Mouse (Mus musculus) C2C12 (cell line): ENCODE data around the gene Med28. TPM values are rescaled to one million over a fixed set of nuclear protein-coding genes. Genes with fewer than 3 reads are reported as not detected.

Experiments
- H3K27me3 ChIP-seq: one replicate; pipeline ENCODE4 v1.6.1; 2011; ENCODE audit not compliant: control insufficient read depth, insufficient read depth, insufficient read length
- H3K36me3 ChIP-seq: one replicate; pipeline ENCODE4 v1.6.1; 2011; ENCODE audit not compliant: control insufficient read depth, insufficient read depth
- H3K4me3 ChIP-seq: one replicate; pipeline ENCODE4 v1.5.1; 2011; ENCODE audit warnings: mild to moderate bottlenecking, control low read depth; ENCODE audit not compliant: poor library complexity, insufficient read depth, severe bottlenecking
- H3K79me2 ChIP-seq: one replicate; pipeline ENCODE4 v1.6.1; 2011; ENCODE audit not compliant: control insufficient read depth, insufficient read depth
- H3K79me3 ChIP-seq: one replicate; pipeline ENCODE4 v1.6.1; 2011; ENCODE audit warnings: low read depth, control low read depth
- H3ac ChIP-seq: one replicate; pipeline ENCODE3; 2011; ENCODE audit warnings: low read depth; ENCODE audit not compliant: control insufficient read depth, insufficient read length
- CEBPB ChIP-seq: IDR thresholded peaks from one replicate; pipeline ENCODE4 v1.6.1; 2011; ENCODE audit warnings: low read depth, mild to moderate bottlenecking, control low read depth, moderate library complexity
- CTCF ChIP-seq: IDR thresholded peaks from one replicate; pipeline ENCODE4 v1.5.1; 2011; ENCODE audit not compliant: control insufficient read depth, insufficient read depth, insufficient read length
- FOSL1 ChIP-seq: IDR thresholded peaks from one replicate; pipeline ENCODE4 v1.8.0; 2011; ENCODE audit warnings: mild to moderate bottlenecking, low read length; ENCODE audit not compliant: poor library complexity, insufficient read depth, severe bottlenecking
- MAX ChIP-seq: IDR thresholded peaks from one replicate; pipeline ENCODE4 v1.6.1; 2011; ENCODE audit warnings: mild to moderate bottlenecking, control low read depth
- MYOD1 ChIP-seq: IDR thresholded peaks from one replicate; pipeline ENCODE4 v1.6.1; 2011; ENCODE audit warnings: low read depth; ENCODE audit not compliant: control insufficient read depth, insufficient read length
- MYOG ChIP-seq: IDR thresholded peaks from one replicate; pipeline ENCODE4 v1.6.1; 2011; ENCODE audit not compliant: control insufficient read depth, insufficient read length; ENCODE audit errors: extremely low read depth
- USF1 ChIP-seq: IDR thresholded peaks from one replicate; pipeline ENCODE4 v1.6.1; 2011; ENCODE audit warnings: low read depth, mild to moderate bottlenecking, control low read depth, moderate library complexity
- polyA plus RNA-seq: library from polyadenylated mRNA; unstranded; fragments of >200 nt; fragmentation: generic; extraction: Trizol; gene quantifications from one replicate; pipeline ENCODE4 v1.2.1, GENCODE M21; 2012; ENCODE audit warnings: missing spikeins

Gene Med28
- polyA plus RNA-seq, 1 experiment: 166 TPM

DNA sequence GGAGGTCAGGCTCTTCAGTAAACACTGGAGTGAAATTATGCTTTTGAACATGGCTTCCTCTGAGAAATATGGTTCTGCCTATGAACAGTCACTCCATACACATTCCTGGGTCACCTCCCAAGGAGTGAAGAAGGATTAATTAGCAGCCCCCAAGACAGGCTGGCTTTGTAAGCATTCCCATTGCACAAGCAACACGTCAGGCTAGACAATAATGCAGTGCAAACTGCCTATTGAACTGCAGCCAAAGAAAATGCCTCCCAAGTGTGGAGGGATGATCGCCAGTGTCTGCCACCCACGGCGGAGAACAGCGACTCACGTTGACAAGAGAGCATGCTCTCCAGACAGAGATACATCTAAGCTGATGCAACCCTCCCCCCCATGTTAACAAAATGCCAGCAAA is 43.7 kb upstream of the Med28 start:
- TF ChIP-seq MYOG: no peak
- H3K36me3 ChIP-seq: no peaks in the 10 kb centered on the region
- no peak overlapping the region for H3ac ChIP-seq
- H3K27me3 ChIP-seq: no peaks in the 10 kb centered on the region
- H3K79me3 ChIP-seq: no peaks in the 10 kb centered on the region
- no peaks in the 10 kb centered on the region for H3K79me2 ChIP-seq
- H3K4me3 ChIP-seq: no peak overlapping the region

DNA sequence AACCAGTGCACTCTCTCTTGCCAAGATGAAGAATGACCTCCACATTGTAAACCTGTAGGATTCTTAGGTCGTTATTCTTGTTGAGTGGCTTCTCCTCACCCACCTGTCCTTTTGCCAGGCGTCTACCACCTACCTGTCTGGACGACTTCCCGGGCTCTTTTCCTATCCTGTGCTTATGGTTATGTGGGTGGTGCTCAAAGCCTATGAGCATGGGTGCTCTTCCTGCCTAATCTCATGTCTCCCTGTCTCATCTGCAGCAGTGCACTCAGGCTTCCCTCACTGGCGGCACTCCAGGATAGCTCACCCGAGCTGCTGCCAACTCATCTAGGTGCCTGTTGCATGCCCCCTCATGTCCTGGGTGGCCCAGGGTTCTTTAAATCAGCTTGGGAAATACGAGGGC is 42.4 kb upstream of the Med28 start:
- no peak for TF ChIP-seq USF1
- no peak for TF ChIP-seq MYOG
- no peak for TF ChIP-seq MAX
- TF ChIP-seq CTCF: no peak
- no peak for TF ChIP-seq MYOD1
- no peak for TF ChIP-seq CEBPB
- no peak for TF ChIP-seq FOSL1
- H3K27me3 ChIP-seq: no peaks in the 10 kb centered on the region
- H3K79me2 ChIP-seq: no peaks in the 10 kb centered on the region
- H3ac ChIP-seq: no peak overlapping the region
- no peaks in the 10 kb centered on the region for H3K79me3 ChIP-seq
- H3K4me3 ChIP-seq: no peak overlapping the region
- H3K36me3 ChIP-seq: no peaks in the 10 kb centered on the region

DNA sequence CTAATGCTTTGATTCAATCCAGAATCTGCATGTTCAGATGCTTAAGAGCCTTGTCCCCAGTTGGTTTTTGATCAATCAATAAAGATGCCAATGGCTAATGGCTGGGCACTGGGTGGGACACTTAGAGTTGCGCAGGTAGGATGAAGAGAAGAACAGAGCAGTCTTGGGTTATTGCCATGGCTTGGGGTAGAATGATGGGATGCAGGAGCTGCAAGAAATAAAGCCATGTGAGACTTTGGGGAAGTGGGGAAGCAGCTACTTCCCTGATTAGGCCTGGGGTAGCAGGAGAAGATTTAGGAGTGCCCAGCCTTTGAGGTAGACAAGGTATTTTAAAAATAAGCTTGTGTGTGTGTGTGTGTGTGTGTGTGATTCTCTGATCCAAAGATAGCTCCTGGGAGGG is 40.0 kb upstream of the Med28 start:
- H3K36me3 ChIP-seq: no peaks in the 10 kb centered on the region
- no peaks in the 10 kb centered on the region for H3K79me2 ChIP-seq
- TF ChIP-seq MYOG: no peak
- no peak for TF ChIP-seq CEBPB
- TF ChIP-seq MAX: no peak
- no peak for TF ChIP-seq FOSL1
- no peak for TF ChIP-seq USF1
- no peak for TF ChIP-seq MYOD1
- TF ChIP-seq CTCF: no peak
- no peak overlapping the region for H3K4me3 ChIP-seq
- no peak overlapping the region for H3ac ChIP-seq
- H3K79me3 ChIP-seq: no peaks in the 10 kb centered on the region
- no peaks in the 10 kb centered on the region for H3K27me3 ChIP-seq

DNA sequence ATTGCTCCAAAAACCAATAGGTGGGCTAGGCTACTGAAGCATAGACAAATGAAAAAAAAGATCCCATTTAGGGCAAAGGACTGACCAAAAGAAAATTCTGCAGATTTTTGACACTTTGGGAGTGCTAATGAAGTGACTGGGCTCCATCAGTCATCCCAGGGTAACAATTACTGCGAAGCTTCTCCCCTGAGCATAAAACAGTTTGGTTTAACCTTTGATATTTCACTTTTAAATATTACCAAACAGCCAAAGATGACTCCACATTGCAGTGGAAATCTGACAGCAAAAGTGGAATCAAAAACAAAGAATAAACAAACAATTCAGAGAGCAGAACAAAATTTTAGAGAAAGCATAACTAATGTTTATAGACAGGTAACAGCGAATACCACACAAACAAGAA is 38.9 kb upstream of the Med28 start:
- no peak overlapping the region for H3K4me3 ChIP-seq
- H3ac ChIP-seq: no peak overlapping the region
- H3K36me3 ChIP-seq: no peaks in the 10 kb centered on the region
- no peak for TF ChIP-seq USF1
- H3K79me2 ChIP-seq: no peaks in the 10 kb centered on the region
- H3K27me3 ChIP-seq: no peaks in the 10 kb centered on the region
- no peaks in the 10 kb centered on the region for H3K79me3 ChIP-seq

DNA sequence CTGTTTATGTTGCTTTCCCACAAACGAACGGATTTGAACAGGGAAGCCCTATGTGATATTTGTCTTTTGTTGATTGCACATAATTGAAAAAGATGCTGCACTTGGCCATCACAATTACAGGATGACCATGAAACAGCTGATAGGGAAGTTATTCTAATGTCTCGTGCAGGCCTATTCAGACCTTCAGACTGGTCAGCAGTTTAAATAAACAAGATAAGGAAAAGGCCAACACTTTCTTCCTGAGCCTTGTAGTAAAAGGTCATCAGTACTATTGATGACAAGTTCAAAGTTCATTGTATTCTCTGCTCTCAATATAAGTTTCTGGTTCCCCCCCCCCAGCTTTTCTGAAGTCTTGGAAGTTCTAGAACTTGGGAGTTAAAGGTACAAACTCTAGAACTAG is 37.4 kb upstream of the Med28 start:
- Histone ChIP-seq H3K79me3 (no peaks in the 10 kb centered on the region), H3ac (no peak overlapping the region), H3K36me3 (no peaks in the 10 kb centered on the region), H3K79me2 (no peaks in the 10 kb centered on the region), H3K4me3 (no peak overlapping the region), H3K27me3 (no peaks in the 10 kb centered on the region)
- TF ChIP-seq USF1 (no peak), CTCF (no peak), MYOD1 (no peak)

DNA sequence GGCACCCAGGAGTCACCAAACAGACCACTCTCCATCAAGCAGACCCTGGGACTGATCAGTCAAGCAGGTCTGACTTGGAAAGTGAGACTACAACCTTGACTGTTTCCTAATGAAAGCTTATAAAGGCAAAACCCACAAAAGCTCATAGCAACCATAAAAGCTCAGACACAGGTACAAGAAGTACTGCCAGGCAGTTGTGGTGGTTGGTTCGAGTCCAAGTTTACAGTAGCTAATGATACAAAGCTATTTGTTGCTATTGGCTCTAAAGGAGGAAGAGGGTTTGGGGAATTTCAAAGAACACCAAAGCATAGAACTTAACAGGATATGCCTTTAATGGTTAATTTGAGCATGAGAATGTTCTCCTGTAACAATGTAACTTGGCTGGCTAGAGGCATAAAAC is 36.4 kb upstream of the Med28 start:
- Histone ChIP-seq H3ac (no peak overlapping the region), H3K36me3 (no peaks in the 10 kb centered on the region), H3K79me2 (no peaks in the 10 kb centered on the region), H3K79me3 (no peaks in the 10 kb centered on the region), H3K4me3 (no peak overlapping the region), H3K27me3 (no peaks in the 10 kb centered on the region)
- no peak for TF ChIP-seq MYOD1
- no peak for TF ChIP-seq MAX
- TF ChIP-seq FOSL1: no peak
- no peak for TF ChIP-seq USF1
- no peak for TF ChIP-seq MYOG
- TF ChIP-seq CEBPB: no peak
- TF ChIP-seq CTCF: no peak

DNA sequence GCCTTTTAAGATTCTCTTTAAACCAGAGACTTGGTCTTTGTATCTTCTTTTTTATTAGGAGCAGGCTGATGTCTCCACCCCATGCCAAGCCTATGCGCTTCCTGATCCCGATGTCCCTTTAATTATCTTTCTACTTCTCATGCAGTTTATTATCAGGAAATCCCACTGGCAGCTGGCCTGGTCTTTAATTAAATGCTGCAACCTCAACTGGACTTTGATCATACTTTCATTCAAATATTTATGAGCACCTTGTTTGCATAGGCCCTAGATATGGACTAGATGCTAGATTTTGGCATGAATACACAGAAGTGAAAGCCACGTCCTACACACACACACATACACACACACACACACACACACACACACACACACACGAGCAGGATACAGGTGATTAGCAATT is 28.3 kb upstream of the Med28 start:
- peaks cover 16% of the 10 kb centered on the region for H3K79me3 ChIP-seq
- H3ac ChIP-seq: no peak overlapping the region
- no peak overlapping the region for H3K4me3 ChIP-seq
- TF ChIP-seq FOSL1: no peak
- TF ChIP-seq MAX: no peak
- TF ChIP-seq MYOD1: no peak
- no peak for TF ChIP-seq CTCF
- no peak for TF ChIP-seq MYOG
- no peak for TF ChIP-seq USF1
- no peak for TF ChIP-seq CEBPB
- H3K79me2 ChIP-seq: peaks cover 34% of the 10 kb centered on the region
- peaks cover 16% of the 10 kb centered on the region for H3K36me3 ChIP-seq
- H3K27me3 ChIP-seq: no peaks in the 10 kb centered on the region
